Mouse (Mus musculus) spleen, postnatal 10 days (tissue): ENCODE measurements at regions not wholly inside any gene's neighbourhood (a gene's known extent, or its start where the extent isn't known, plus 50 kb on each side); places are given as distances from the start of the nearest gene placed in this dataset.

Source experiments
- DNase-seq, 2 experiments: peaks; one replicate each; pipeline ENCODE4 v3.0.0; 2021 to 2022; ENCODE audit warnings: low spot score in 2 of 2

DNA sequence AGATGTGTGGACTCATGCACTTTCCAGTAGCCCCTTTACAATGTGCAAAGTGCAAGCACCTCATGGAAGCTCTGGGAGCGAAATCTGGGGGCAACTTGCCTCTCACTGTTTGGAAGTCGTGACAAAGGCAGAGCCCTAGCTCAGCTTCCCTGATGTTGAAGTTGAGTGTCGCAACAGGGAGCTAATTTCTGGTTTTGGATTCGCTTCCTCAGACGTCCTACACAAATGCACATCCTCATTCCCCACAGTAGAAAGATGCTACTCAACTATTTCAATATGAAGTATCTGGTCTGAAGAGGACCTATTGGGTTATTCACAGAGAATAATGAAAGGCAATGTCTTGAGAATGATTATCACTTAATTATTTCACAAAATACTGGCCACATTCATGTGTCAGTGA lies 331.3 kb downstream of the Adgrl2 start:
- no peak for DNase-seq

DNA sequence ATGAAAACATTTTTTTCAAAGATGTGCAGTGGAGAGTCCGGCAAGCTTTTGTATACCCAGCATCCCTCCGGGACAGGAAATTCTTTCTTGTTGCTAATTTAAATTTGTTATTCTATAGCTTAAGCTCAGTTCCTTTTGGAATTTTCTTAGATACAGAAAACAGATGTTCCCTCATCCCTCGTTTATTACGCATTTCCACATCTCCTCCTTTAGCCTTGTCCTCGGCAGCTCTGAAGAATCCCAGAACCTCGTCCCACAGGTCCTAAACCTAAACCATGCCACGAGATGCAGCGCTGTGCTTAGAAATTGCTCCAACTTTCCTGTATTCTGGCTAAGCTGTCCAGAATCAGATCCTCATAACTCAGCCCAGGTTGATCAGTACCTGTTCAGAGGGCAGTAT lies 332.0 kb downstream of the Adgrl2 start:
- no peak for DNase-seq

DNA sequence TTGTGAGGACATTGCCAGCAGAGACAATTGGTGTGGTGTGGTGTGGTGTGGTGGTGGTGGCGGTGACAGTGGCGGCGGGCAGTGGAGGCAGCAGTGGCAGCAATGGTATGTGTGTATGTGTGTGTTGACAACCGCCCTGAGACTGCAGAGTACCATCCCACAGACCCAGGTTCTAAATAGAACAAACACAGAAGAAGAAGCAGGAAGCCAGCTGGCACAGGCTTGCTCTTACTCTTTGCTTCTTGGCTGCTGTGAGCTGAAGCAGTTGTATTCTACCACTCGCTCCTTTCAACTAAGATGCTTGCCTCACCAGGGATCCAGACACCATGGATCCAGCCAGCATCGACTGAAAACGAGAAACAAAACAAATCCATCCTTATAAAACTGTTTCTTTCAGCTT lies 334.2 kb downstream of the Adgrl2 start:
- DNase-seq: no peak

DNA sequence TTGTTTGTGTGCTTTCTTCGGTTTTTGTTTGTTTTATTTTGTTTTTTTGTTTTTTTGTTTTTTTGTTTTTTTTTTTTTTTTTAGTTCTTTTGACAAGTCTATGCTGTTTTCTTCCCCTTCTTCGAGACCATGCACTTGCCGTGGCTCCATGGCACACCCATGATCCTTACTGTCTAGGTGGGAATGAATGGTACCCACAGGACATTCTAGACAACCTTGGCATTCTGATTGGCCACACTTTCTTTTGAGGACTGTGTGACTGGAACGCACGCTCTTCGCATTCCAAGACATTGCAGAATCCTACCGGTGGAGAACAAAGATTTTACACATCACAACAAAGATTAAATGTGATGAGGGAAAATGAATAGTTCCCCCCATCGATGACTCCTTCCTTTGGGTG lies 340.1 kb downstream of the Adgrl2 start:
- no peak for DNase-seq

DNA sequence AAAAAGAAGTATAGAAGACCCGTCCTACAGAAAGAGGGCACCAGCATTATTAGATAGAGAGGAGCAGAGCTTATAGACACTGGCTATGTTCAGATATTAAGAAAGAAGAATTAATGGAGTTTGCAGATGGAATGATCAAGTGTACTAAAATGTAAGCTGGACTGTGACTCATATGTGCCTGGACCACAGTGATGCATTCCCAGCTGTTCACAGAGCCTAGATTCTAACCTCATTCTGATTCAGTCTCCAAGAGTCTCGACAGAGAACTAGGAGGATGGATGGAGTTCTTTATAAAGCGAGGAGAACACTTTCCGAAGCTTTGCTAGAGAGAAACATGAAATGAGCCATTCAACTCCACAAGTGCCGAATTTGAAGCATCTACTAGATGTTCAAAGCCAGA lies 345.4 kb downstream of the Adgrl2 start:
- DNase-seq: no peak

DNA sequence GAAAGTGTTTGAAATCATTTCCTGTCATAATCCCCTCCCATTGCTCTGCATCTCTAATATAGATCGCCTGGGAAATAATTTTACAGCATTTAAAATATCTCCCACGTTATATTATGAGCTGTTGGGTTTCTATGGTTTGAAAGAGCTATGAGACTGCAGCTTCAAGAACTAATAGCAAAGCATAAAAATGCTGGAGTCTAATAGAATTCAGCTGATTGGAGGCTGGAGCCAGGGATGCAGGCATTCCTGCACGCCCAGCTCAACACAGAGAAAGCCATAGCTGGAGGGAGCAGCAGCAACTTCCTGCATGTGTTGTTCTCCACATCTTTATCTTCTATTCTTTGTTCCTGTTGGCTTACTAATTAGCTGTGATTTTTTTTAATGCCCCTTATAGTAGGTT lies 348.8 kb downstream of the Adgrl2 start:
- DNase-seq: no peak

DNA sequence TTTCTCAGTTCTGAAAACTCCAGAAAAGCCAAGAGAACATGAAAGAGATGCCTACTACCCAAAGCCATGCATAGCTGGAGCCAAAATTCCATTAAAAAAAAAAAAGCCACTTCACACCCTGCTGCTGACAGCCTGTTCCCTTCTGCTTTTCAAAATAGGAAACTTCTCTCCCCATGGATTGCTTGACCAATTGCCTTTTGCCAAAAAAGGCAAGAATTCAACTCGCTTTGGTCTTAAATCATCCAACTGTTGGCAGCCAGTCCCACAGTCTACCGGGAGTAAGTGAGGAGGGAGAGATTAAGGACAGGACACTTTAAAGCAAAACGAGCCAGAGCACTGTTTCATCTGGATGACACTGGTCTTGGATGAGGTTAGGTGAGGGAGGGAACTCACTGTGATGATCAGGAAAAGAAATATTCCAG lies 349.7 kb downstream of the Adgrl2 start:
- DNase-seq: no peak

DNA sequence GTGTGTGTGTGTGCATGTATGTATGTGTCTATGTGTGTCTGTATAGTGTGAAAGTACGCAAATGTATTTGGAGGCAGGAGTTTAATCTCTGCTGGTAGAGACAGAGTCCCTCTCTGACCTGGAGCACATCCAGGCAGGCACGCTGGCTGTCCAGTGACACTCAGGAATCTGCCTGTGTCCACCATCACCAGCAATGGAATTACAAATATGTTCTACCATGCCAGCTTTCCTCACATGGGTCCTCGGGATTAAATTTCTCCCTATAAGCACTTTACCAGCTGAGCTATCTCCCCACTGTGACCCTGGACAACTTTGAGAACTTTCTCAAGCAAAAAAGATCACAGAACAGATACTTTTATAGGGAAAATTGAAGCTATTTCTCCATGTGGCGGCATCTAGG lies 355.3 kb downstream of the Adgrl2 start:
- no peak for DNase-seq

DNA sequence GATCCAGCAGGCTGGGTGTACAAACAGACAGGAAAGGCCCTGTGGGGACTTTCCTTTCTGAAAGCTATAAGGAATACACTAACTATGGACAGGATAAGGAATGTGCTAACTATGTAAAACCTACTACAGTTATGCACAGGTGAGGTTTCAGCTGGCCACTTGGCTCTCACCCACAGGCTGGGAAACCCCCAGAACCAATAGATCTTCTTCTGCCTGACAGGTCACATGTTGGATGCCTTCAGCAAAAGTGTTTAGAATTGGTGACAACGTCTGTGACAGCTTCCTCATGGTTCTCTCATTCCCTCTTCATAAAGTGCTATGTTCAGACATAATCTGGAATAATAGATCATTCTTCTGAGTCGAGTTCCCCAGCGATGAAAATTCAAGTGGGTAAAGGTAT lies 356.0 kb downstream of the Adgrl2 start:
- no peak for DNase-seq

DNA sequence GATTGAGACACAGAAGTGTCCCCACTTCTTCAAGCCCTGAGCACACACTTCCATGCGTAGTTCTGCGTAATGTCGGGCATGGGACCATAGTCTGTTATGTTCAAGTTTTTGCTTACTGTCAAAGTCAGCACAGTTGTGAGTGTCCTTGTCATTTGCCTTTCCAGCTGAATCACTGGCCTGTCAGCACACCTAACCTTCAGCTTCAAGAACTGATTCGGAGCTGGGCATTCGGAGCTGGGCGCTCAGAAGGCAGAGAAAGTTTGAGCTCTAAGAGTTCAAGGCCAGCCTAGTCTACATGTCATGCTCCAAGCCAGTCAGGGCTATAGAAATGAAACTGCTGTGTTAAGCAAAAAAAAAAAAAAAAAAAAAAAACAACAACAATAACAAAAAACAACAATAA lies 357.1 kb downstream of the Adgrl2 start:
- DNase-seq: no peak

DNA sequence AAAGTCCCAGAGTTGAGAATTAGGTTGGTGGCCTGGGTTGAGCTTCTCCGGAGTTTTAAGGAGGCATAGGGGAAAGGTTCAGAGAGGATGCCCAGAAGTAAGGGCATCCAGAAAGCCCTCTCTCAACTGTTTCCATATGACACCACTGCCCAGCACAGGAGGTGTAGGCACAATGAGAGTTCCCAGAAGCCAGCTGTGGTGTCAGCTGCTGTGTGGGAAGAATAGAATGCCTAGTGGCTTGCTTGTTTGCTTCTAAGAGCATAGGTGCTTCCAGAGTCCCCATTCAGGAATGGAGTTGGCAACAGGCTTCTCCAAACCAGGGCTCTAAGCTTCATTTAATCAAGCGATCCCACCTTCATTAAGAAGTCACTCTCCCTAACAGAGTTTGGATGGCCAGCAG lies 357.9 kb downstream of the Adgrl2 start:
- no peak for DNase-seq

DNA sequence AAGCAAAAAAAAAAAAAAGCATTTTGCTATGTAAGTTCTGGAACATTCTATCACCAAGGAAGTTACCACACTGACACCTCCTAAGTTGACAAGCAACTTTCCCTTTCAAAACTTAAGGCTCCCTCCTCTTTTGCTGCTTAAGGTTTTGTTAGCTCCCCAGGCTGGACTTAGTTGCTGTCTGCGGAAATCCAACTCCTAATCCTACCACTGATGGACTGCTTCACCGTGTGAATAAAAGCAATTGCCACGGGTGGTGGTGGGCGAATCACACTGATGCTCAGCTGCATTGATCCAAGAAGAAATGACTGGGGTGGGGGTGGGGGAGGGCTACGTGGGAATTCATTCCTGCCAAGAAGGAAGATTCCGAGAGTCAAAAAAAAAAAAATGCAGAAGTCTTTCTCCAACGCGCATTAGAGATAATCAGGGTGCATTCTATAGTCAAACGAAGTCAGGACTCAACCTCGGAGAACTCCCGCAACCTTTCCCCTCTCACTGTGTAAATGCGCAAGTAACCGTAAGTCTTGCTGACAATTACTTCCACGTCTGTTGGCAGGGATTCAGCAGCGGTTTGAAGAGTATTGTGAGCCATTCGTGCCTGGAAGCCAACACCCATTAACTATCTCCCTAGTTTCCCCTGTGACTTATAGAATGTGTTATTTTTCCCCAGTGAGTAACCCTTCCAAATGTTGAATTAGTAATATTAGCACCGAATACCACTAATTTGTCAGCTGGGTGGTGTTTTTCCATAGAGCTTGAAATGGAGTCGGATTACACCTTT lies 358.8 kb downstream of the Adgrl2 start:
- DNase-seq: no peak

DNA sequence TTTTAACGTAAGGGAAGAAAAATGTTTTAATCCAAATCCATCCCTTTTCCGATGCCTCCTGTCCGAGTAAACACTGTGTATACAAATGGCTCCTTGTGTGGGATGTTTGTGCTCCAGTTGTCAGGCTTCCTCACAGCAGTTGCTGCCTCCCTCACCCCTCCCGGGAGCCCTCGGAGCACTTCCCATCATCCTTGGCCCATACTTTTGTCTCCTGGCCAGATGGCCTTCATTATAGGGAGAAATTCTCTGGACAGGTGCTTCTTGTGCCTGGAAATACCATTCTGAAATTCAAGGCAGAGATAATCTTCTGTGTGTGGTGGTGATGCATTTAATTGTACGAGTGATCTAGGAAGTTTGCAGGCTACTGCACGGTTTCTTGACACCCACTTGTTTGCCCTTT lies 359.5 kb downstream of the Adgrl2 start:
- no peak for DNase-seq

DNA sequence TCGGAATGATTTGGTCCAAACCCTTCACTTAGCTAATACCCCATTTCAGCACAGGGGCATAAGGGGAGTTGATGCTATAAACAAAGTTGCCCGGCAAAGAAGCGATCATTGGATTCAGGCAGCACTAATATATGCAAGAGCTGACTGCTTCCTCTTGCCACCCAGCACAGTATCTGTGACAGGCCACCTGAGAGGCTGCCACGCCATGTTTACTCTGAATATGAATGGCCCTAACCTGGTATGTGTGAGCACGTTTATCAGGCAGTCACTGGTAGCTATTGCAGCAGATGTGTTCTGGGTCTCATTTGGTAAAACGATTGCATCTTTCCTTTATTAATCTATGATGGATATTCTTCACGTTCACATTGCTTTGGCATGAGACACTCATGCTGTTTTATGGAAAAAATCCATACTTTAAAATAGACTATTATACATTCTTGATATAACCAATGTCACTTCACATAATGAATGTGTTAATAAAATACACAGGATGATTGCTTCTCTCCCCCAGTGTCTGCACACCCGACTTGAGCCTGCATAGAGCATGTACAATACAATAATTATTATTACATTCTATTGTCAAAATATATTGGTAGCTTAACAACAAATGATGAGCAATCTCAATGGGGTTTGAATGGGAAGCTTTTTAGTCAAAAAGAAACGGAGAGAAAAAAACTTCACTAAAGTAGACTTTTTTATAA lies 375.2 kb downstream of the Adgrl2 start:
- DNase-seq: no peak

DNA sequence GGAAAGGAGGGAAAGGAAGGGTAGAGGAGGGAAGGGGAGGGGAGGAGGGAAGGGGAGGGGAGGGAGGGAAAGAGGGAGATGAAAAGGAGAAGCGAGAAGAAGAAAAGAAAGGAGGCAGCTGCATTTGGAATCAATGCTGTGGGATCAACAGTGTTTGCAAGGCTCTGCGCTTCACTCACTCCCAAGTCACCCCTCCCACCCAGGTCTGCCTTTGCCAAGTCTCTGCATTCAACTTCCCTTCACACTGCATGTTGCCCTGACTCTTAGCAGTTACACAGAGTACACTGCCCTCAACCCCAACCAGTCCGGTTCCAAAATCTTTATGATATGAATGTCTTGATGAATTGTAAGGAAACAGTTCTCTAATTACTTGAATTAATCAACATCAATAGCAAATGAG lies 376.9 kb downstream of the Adgrl2 start:
- DNase-seq: no peak

DNA sequence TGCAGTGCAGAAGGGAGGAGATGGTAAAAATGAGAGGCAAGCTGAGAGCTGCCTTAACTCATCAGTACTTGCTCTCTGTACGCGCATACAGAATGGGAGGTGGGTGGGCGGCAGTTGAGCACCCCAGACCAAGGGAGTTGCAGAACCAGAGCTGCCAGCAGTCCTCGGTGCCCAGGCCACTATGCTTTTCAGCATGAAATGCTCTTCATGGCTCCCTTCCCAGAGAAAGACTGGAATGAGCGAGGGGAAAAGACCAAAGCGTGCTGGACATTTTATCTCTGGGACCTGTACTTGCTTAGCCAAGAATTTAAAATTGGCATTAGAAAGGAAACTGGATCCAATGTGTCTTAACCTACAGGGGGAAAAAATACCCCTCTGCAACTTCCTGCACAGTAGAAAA lies 387.1 kb downstream of the Adgrl2 start:
- DNase-seq: no peak

DNA sequence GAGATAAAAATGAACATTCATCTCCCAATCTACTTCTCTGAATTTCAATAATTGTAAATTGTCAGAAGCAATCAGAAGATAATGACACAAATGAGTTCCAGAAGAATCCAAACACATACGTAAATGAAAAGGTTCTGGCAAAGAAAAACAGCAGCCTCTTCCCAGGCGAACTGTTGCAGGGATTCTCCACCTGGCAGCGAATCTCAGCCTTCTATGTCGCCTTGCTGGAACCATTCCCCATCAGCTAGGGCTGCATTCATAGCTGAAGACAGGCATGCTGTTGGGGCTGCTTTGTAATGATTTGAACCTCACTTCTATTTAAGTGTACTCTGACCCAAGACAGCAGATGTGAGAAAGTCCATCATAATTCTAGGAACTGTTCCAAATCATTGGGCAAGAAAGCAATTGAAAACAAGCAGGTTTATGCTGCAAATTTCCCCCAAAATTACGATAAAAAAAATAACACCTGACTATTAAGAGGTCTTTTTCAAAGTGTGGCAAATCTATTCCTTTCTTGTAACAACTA lies 387.6 kb downstream of the Adgrl2 start:
- DNase-seq: no peak

DNA sequence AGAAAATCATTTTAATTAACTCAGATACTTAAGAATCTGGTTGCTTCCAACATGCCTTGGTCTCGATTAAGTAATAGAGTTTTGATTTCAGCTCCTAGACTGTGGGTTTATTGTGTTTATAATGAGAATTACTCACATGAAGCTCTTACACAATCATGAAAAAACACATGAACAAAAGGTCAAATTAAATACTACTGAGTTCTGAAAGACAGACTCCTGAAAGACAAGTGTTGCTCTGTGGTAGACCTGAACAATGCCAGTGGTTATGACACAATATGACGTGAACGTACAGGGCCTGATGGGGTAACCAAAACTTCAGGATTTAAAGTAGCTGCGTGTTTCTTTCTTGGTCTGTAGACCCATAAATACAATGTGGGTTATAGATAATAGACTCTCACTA lies 394.8 kb downstream of the Adgrl2 start:
- DNase-seq: no peak

DNA sequence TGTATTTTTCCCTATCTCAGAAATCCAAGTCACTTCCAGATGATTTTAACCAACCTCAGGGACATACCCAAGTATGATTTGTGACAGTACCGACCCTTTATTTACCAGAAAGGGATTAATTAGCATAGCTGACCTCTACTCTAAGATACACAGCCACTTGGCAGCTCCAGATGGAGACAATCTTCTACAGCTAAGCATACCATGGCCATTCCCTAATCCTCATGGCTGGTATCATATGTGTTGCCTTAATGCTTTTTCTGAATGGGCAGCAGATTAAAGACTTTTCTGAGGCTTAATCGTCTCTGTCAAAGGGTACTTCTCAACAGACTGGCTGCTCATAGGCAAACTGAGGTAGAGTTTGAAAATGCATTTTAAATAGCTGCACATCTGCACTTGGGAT lies 400.8 kb downstream of the Adgrl2 start:
- no peak for DNase-seq

DNA sequence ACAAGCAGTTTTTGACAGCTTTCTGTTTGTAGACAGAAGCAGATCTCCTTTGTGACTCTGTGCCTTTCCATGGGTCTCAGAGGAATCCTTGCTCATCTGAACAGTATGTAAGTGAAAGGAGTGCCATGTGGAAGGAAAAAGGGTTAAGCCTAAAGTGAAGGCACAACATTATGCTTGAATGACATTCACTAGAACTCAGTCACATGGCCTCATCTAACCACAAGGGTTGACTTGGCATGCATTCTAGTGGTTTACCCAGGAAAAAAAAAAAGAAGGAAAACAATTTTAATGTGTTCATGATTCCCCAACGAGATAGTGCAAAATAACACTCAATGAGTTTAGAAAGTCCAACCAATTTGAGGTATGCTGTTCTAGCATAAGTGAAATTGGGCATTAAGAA lies 414.6 kb downstream of the Adgrl2 start:
- no peak for DNase-seq

DNA sequence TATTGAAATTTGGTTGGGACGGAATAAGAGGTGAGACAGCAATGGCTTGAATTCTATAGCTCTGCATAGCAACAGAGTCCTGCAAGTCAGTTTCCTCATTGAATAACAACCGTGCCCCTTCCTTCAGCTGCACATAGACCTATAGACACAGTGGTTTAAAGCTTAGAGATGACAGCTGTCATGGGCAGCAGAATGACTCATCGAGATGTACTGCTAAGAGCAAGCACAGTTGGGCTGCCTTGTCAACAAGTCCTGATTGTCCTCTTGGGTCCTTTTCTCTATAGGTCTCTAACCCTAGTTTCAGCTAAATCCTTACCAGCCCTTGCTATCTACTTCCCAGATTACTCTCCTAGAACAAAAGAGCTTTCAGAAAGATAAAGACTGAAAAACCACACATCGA lies 417.9 kb downstream of the Adgrl2 start:
- DNase-seq: no peak

DNA sequence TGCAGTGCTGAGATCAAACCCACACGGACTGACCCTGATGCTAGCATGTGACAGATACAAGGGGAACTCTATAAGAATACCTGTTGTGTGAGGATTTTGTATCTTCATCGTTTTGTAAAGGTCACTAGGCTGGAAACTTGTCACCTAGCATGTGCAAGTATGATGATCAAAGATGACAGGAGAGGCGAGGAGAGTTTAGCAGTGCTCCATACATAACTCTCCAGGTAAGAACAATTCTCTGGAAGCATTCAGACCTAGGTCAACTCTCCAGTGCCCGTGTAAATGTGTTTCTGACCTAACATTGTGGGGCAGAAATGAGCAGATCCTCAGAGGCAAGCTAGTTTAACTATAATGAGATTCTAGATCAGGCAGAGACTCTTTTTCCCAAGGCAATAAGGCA lies 425.6 kb downstream of the Adgrl2 start:
- no peak for DNase-seq

DNA sequence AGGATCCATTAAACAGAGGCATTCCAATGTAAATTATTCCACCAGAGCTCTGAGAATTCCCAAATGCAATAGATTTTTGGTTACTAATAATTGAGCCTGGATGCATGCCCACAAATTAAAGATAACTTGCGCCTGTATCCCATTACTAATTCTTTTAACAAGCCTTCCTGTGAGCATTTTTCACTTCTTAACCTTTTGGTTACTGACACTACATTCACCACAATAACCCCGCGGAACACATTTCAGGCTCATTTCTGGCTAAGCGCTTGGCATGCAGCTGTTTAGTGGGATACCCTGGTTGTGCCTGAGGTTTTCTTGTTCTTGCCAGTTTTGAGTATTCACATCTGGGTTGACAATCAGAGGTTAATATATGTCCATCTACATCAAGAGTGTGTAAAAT lies 429.1 kb downstream of the Adgrl2 start:
- no peak for DNase-seq
